Mouse (Mus musculus) hematopoietic multipotent progenitor cell, adult 10-12 weeks (in vitro differentiated cells): ENCODE measurements around the gene Oit1. TPM values are rescaled to one million over a fixed set of nuclear protein-coding genes. Genes with fewer than 3 reads are reported as not detected.

Experiments used
- polyA plus RNA-seq: library from polyadenylated mRNA; stranded (reverse); fragments of >175 nt; gene quantifications from 2 replicates; pipeline ENCODE4 v1.2.3, GENCODE M21; 2012; ENCODE audit warnings: low replicate concordance

Oit1 gene
- polyA plus RNA-seq = not detected in 2 replicates

GRCm38 (mm10) chr14:8378685-8379313 is at the start of gene Oit1:
Gene Oit1 (minus strand): TSS chr14:8378754.

DNA sequence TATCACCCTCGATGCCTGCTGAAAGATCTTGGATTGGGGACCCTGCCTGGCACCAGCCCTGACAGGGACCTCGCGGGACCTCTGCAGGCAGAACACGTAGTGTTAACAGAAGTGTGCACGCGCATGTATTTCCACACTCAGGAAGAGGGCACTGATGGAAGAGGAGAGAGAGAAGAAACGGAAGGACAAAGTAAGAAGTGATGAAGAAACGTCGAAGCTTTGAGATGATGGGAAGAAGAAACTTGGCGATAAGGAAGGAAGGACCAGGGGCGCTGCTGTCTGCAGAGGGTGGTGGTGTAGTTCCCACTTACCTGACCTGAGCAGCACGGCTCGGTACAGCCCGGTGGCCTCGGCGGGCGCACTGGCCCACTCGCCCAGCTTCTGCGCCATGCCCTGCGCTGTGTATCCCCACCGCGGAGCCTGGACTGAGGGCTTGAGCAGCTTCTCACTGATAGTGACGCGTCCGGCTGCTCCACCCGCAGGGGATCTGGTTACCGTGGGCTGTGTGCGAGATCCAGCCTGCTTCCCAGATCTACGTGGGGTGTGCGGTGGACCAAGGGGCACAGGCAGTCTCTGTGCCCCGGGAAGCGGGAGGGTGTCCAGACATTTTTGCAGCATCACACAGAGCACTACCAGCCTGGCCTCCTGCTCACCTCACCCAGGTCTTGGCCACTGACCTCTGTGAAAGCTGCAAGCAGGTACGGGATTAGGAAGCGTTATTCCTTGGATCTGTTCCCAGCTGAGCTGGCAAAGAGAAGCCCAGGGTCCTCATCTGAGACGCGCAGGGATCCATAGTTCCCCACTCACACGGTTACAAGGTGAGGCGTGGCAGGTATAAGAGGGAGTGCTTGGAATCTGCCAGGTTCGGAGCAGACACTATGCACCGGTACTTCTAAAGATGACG is 61.1 kb downstream of the Oit1 start, which contains the start of gene Fam107a:
Gene Fam107a, minus strand, starts transcription at position 830 of the 904 bp plus-strand sequence.

Other genes starting within 250 kb of the Oit1 start
- 40.2 and 42.2 TPM in 2 replicates for gene Pdhb, start 205.7 kb downstream of the Oit1 start, polyA plus RNA-seq
- 2.1 and 2.6 TPM in 2 replicates for gene Kctd6, start 164.6 kb downstream of the Oit1 start, polyA plus RNA-seq
- gene Acox2, start 119.4 kb downstream of the Oit1 start, polyA plus RNA-seq = not detected in 2 replicates
- gene Fam107a, start 60.7 kb downstream of the Oit1 start, polyA plus RNA-seq = not detected in 2 replicates